Mouse (Mus musculus) midbrain, embryonic 12.5 days (tissue): Measurements from ENCODE around the gene Gm20388. TPM values are rescaled to one million over a fixed set of nuclear protein-coding genes. Genes with fewer than 3 reads are reported as not detected.

ENCODE experiments used
- ATAC-seq: fragments of 200-750 bp; cut with Nextera tagmentation; 2 replicates; pipeline ENCODE4 v1.8.0; 2017; ENCODE audit warnings: low read depth, moderate TSS enrichment, moderate library complexity; ENCODE audit not compliant: low FRiP score
- H3K27ac ChIP-seq: fragments of 300-500 bp; sonication (generic); replicated peaks from 2 replicates; pipeline ENCODE4 v1.5.1; 2016; ENCODE audit warnings: mild to moderate bottlenecking
- H3K27me3 ChIP-seq: fragments of 300-500 bp; sonication (generic); 2 replicates; pipeline ENCODE4 v1.6.1; 2016; ENCODE audit warnings: mild to moderate bottlenecking
- H3K36me3 ChIP-seq: fragments of 300-500 bp; sonication (generic); 2 replicates; pipeline ENCODE4 v1.6.1; 2016
- H3K4me1 ChIP-seq: fragments of 300-500 bp; sonication (generic); 2 replicates; pipeline ENCODE4 v1.6.1; 2016
- H3K4me2 ChIP-seq: fragments of 300-500 bp; sonication (generic); replicated peaks from 2 replicates; pipeline ENCODE4 v1.6.1; 2016; ENCODE audit warnings: mild to moderate bottlenecking, moderate library complexity
- H3K4me3 ChIP-seq: fragments of 300-500 bp; sonication (generic); 2 replicates; pipeline ENCODE4 v1.5.1; 2016; ENCODE audit warnings: mild to moderate bottlenecking
- H3K9ac ChIP-seq: fragments of 300-500 bp; sonication (generic); replicated peaks from 2 replicates; pipeline ENCODE4 v1.6.1; 2016; ENCODE audit warnings: mild to moderate bottlenecking, moderate library complexity
- H3K9me3 ChIP-seq: fragments of 300-500 bp; sonication (generic); 2 replicates; pipeline ENCODE4 v1.6.1; 2016; ENCODE audit warnings: mild to moderate bottlenecking
- WGBS: fragments of 180-500 bp; shearing (Covaris S2); methylation state at CpG from one replicate; pipeline ENCODE4 v1.1.7; 2016; 5-methylcytosine and 5-hydroxymethylcytosine counted together
- polyA plus RNA-seq: library from polyadenylated mRNA; unstranded; fragments of >200 nt; fragmentation: Nextera tagmentation; extraction: Ambion mirVana; gene quantifications from 2 replicates; pipeline ENCODE4 v1.2.1, GENCODE M21; 2016

Gm20388 gene
- polyA plus RNA-seq, 1 experiment from 2014 or later, result not detected

GRCm38 (mm10) chr8:121033299-121034013 is 1122.8 kb downstream of the Gm20388 start:
- Histone ChIP-seq H3K36me3 (no peaks in the 10 kb centered on the region), H3K4me3 (no peak overlapping the region), H3K4me1 (no peaks in the 10 kb centered on the region), H3K4me2 (no peak overlapping the region), H3K27ac (no peak overlapping the region), H3K9me3 (no peaks in the 10 kb centered on the region), H3K9ac (no peak overlapping the region), H3K27me3 (no peaks in the 10 kb centered on the region; the same call in 1 of the 2 replicates)
- WGBS, result 80% methylated on average over 20 of the region's 20 CpGs
- ATAC-seq, result no peak

- no peak overlapping the region for H3K9ac ChIP-seq
- H3K27ac ChIP-seq, result no peak overlapping the region
- H3K4me3 ChIP-seq, result no peak overlapping the region
- peaks cover 9% of the 10 kb centered on the region; the same call in 1 of the 2 replicates for H3K27me3 ChIP-seq
- no peak overlapping the region for H3K4me2 ChIP-seq
- WGBS, result 76% methylated on average over 8 of the region's 8 CpGs
- H3K9me3 ChIP-seq, result no peaks in the 10 kb centered on the region
- H3K36me3 ChIP-seq, result no peaks in the 10 kb centered on the region
- no peak for ATAC-seq
- H3K4me1 ChIP-seq, result no peaks in the 10 kb centered on the region
Observed at GRCm38 (mm10) chr8:121035611-121036010, 1125.0 kb downstream of the Gm20388 start.

GRCm38 (mm10) chr8:121043719-121044440 is 1133.2 kb downstream of the Gm20388 start:
- Histone ChIP-seq H3K9me3 (no peaks in the 10 kb centered on the region), H3K9ac (no peak overlapping the region), H3K4me1 (no peaks in the 10 kb centered on the region), H3K27ac (no peak overlapping the region), H3K27me3 (peaks cover 10% of the 10 kb centered on the region; the same call in 1 of the 2 replicates), H3K36me3 (no peaks in the 10 kb centered on the region), H3K4me2 (no peak overlapping the region), H3K4me3 (no peak overlapping the region)
- 65% methylated on average over 19 of the region's 19 CpGs for WGBS
- no peak for ATAC-seq

- H3K27ac ChIP-seq, result no peak overlapping the region
- no peaks in the 10 kb centered on the region for H3K9me3 ChIP-seq
- H3K4me2 ChIP-seq, result no peak overlapping the region
- ATAC-seq, result no peak
- H3K4me1 ChIP-seq, result no peaks in the 10 kb centered on the region
- no peaks in the 10 kb centered on the region for H3K36me3 ChIP-seq
- H3K9ac ChIP-seq, result no peak overlapping the region
- WGBS, result 69% methylated on average over 9 of the region's 9 CpGs
- H3K27me3 ChIP-seq, result peaks cover 9% of the 10 kb centered on the region; the same call in 1 of the 2 replicates
- H3K4me3 ChIP-seq, result no peak overlapping the region
Observed at GRCm38 (mm10) chr8:121047441-121047840, 1136.8 kb downstream of the Gm20388 start.

DNA sequence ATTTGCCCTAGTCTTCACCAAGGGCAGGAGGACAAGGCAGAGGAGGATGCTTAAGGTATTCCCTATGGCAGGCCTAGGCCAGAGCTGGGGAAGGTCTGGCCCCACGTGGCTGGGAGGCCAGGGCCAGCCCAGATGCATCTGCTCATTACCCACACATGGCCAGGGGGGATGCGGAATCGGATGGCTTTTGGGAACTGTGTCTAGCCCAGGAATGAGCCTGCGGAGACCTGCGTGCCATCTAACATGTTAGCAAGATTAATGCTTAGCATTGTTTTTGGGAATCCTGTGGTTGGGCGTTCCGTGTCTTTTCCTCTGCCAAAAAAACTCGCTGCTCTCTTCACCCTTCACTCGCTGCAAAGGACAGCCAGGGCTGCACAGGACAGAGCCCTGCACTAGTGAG is 1147.4 kb downstream of the Gm20388 start:
- no peak overlapping the region for H3K4me3 ChIP-seq
- no peaks in the 10 kb centered on the region for H3K9me3 ChIP-seq
- H3K27me3 ChIP-seq, result peaks cover 35% of the 10 kb centered on the region
- WGBS, result 76% methylated on average over 9 of the region's 9 CpGs
- H3K4me2 ChIP-seq, result no peak overlapping the region
- no peak overlapping the region for H3K27ac ChIP-seq
- no peak for ATAC-seq
- H3K36me3 ChIP-seq, result no peaks in the 10 kb centered on the region
- H3K9ac ChIP-seq, result no peak overlapping the region
- H3K4me1 ChIP-seq, result 0 out of 2 replicates have a peak, but pooled peaks cover 5% of the 10 kb centered on the region

DNA sequence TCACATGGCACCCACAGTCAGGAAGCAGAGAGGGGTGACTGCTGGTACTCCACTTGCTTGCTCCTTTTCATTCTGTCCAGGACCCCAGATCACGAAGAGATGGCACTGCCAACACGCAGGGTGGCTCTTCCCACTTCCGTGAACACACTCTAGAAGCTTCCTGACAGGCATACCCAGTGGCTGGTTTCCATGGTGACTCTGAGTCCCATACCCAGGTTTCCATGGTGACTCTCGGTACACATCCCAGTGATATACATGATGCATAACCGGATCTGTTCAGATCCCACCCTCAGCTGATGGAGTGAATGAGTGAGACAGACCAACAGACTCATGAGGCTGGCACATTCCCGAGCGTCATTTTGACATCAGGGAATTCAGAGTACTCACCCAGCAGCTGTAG is 1148.5 kb downstream of the Gm20388 start:
- WGBS, result 73% methylated on average over 7 of the region's 7 CpGs
- Histone ChIP-seq H3K9me3 (no peaks in the 10 kb centered on the region), H3K36me3 (no peaks in the 10 kb centered on the region), H3K4me2 (no peak overlapping the region), H3K27me3 (peaks cover 44% of the 10 kb centered on the region), H3K9ac (no peak overlapping the region), H3K27ac (no peak overlapping the region), H3K4me3 (no peak overlapping the region), H3K4me1 (peaks cover 11% of the 10 kb centered on the region)
- no peak for ATAC-seq

GRCm38 (mm10) chr8:121062521-121062920 is 1151.9 kb downstream of the Gm20388 start:
- no peak overlapping the region for H3K4me3 ChIP-seq
- no peaks in the 10 kb centered on the region for H3K9me3 ChIP-seq
- no peak overlapping the region for H3K4me2 ChIP-seq
- H3K36me3 ChIP-seq, result no peaks in the 10 kb centered on the region
- no peak overlapping the region for H3K27ac ChIP-seq
- WGBS, result 90% methylated on average over 6 of the region's 6 CpGs
- no peak overlapping the region for H3K9ac ChIP-seq
- H3K27me3 ChIP-seq, result peaks cover 27% of the 10 kb centered on the region
- ATAC-seq, result no peak
- peaks cover 11% of the 10 kb centered on the region for H3K4me1 ChIP-seq

GRCm38 (mm10) chr8:121063649-121064048 is 1153.0 kb downstream of the Gm20388 start:
- Histone ChIP-seq H3K9me3 (no peaks in the 10 kb centered on the region), H3K4me3 (no peak overlapping the region), H3K4me1 (peaks cover 6% of the 10 kb centered on the region), H3K27me3 (peaks cover 34% of the 10 kb centered on the region), H3K9ac (0 out of 2 replicates have a peak overlapping the region, but pooled peaks have one; percentile 11), H3K36me3 (no peaks in the 10 kb centered on the region), H3K27ac (no peak overlapping the region), H3K4me2 (no peak overlapping the region)
- WGBS, result 32% methylated on average over 13 of the region's 13 CpGs
- ATAC-seq, result no peak

DNA sequence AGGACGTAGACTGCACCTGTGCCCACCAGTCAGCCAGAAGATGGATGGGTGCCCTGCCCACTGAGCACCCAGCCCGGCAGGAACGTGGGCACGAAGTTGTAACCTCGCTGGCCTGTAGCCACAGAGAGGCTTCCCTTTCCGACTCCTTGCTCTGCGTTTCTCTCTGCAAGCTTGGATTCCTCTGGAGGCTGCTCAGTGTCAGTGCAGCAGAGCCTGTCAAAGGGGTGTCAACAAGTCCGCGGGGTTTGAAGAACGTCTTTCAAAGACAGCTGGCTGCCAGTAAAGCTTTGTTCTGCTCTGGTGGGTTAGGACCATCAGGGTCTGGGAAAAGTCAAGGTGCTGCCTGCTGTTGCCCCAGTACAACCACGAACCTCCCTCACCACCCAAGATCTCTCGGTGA is 1160.8 kb downstream of the Gm20388 start:
- Histone ChIP-seq H3K27me3 (peaks cover 87% of the 10 kb centered on the region), H3K9ac (no peak overlapping the region), H3K4me2 (no peak overlapping the region), H3K4me1 (peaks cover 7% of the 10 kb centered on the region; the same call in 1 of the 2 replicates), H3K4me3 (no peak overlapping the region), H3K27ac (no peak overlapping the region), H3K9me3 (no peaks in the 10 kb centered on the region), H3K36me3 (no peaks in the 10 kb centered on the region)
- WGBS, result under 1% methylated on average over 12 of the region's 12 CpGs
- ATAC-seq, result no peak

- no peak for ATAC-seq
- Histone ChIP-seq H3K9me3 (no peaks in the 10 kb centered on the region), H3K4me2 (no peak overlapping the region), H3K27me3 (peaks cover 96% of the 10 kb centered on the region), H3K9ac (no peak overlapping the region), H3K4me3 (no peak overlapping the region), H3K27ac (no peak overlapping the region), H3K36me3 (no peaks in the 10 kb centered on the region), H3K4me1 (peaks cover 7% of the 10 kb centered on the region; the same call in 1 of the 2 replicates)
- WGBS, result 8% methylated on average over 11 of the region's 11 CpGs
Observed at GRCm38 (mm10) chr8:121072406-121073130, 1161.9 kb downstream of the Gm20388 start.

DNA sequence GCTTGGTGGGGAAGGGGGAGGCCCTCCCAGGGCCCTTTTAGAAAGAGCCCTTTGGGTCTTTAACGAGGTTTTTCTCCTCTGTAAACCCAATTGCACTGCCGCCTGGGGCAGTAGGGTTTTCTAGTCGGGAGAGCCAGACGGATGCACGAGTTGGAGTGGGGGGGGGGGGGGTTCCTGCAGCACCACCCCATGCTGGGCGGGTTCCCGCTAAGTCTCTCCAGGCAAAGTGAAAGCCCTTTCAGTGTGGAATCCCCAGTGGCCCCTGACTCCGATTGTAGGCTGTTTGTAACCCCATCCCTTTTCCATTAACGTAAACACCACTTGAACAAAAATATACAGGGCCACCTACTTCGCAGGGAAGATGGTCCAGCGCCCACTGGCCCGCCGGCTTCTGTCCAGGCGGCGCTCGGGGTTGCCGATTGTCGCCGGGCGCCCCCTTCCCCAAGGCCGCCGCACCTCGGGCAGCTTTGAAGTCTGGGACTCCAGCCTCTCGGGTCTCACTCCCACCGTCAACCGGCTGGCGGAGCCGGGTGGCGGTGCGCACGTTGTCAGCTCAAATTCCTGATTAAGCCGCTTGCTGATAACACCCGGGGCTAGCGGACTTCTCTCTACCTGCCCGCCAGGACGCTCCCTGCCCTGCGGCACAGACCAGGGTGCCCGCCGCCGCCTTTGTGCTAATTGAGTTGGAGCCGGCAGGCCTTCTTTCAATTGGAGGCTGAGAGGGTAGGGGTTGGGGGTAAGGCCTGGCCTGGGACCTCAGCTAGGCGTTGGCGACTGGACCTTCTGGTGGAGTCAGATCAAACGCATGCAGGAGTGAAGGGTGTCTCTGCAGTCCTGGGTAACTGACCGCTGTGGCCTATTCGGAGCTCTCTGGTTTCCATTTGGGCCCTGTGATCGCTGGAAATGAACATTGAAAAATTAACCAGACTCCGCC is 1162.8 kb downstream of the Gm20388 start:
- Histone ChIP-seq H3K36me3 (no peaks in the 10 kb centered on the region), H3K27me3 (peaks cover 100% of the 10 kb centered on the region), H3K9me3 (no peaks in the 10 kb centered on the region), H3K4me1 (peaks cover 7% of the 10 kb centered on the region; the same call in 1 of the 2 replicates), H3K9ac (no peak overlapping the region), H3K4me3 (peak overlapping the region; percentile 13; the same call in 1 of the 2 replicates), H3K4me2 (0 out of 2 replicates have a peak overlapping the region, but pooled peaks have one; percentile 5), H3K27ac (no peak overlapping the region)
- WGBS, result 1% methylated on average over 47 of the region's 48 CpGs
- ATAC-seq, result no peak
